Mouse (Mus musculus): ENCODE measurements around the gene Ncapd3.

Ncapd3 gene

GRCm38 (mm10) chr9:27029828-27030762 is at the start of gene Ncapd3, which contains the start of gene Vps26b:
Gene Ncapd3, plus strand, starts transcription at chr9:27030175.
Gene Vps26b, minus strand, starts transcription at chr9:27030065.
- DNase-seq: peak; percentile 95

- no peak for DNase-seq
These were observed 44.8 kb upstream of the Ncapd3 start for GRCm38 (mm10) chr9:26985090-26985613.

GRCm38 (mm10) chr9:26985668-26986277 is 44.2 kb upstream of the Ncapd3 start:
- DNase-seq: no peak

GRCm38 (mm10) chr9:26990181-26990580 is 39.8 kb upstream of the Ncapd3 start:
- DNase-seq: no peak

- no peak for DNase-seq
These were observed 36.9 kb upstream of the Ncapd3 start for GRCm38 (mm10) chr9:26993118-26993517.

GRCm38 (mm10) chr9:26993900-26994299 is 36.1 kb upstream of the Ncapd3 start:
- no peak for DNase-seq

- DNase-seq: no peak
These were observed 32.9 kb upstream of the Ncapd3 start for GRCm38 (mm10) chr9:26997062-26997461.

GRCm38 (mm10) chr9:26997501-26997900 is 32.5 kb upstream of the Ncapd3 start:
- DNase-seq: no peak

- DNase-seq: no peak
These were observed 31.1 kb upstream of the Ncapd3 start for GRCm38 (mm10) chr9:26998669-26999460.

- peak; percentile 94 for DNase-seq
These were observed 30.2 kb upstream of the Ncapd3 start, which contains the start of the genes Acad8 and Thyn1 for GRCm38 (mm10) chr9:26999461-27000395. Gene Acad8, minus strand, starts transcription at chr9:26999566. Gene Thyn1, plus strand, starts transcription at chr9:26999710.

GRCm38 (mm10) chr9:27005231-27005630 is 24.7 kb upstream of the Ncapd3 start:
- no peak for DNase-seq

- no peak for DNase-seq
These were observed 24.0 kb upstream of the Ncapd3 start for GRCm38 (mm10) chr9:27005933-27006332.

- no peak for DNase-seq
These were observed 23.1 kb upstream of the Ncapd3 start for GRCm38 (mm10) chr9:27006866-27007265.

- no peak for DNase-seq
These were observed 20.7 kb upstream of the Ncapd3 start for GRCm38 (mm10) chr9:27009231-27009630.

- no peak for DNase-seq
These were observed 18.4 kb upstream of the Ncapd3 start for GRCm38 (mm10) chr9:27011572-27011971.

- no peak for DNase-seq
These were observed 11.0 kb upstream of the Ncapd3 start for GRCm38 (mm10) chr9:27018961-27019360.

- DNase-seq: no peak
These were observed 6.3 kb upstream of the Ncapd3 start for GRCm38 (mm10) chr9:27023681-27024080.

- DNase-seq: no peak
These were observed 3.3 kb upstream of the Ncapd3 start for GRCm38 (mm10) chr9:27026708-27027107.

GRCm38 (mm10) chr9:27029022-27029827 is 750 bp upstream of the Ncapd3 start:
- peak; percentile 66 for DNase-seq

- no peak for DNase-seq
These were observed 757 bp downstream of the Ncapd3 start for GRCm38 (mm10) chr9:27030763-27031100.

- DNase-seq: no peak
These were observed 13.9 kb downstream of the Ncapd3 start for GRCm38 (mm10) chr9:27043892-27044291.
